Mouse (Mus musculus) heart, postnatal 0 days (tissue): ENCODE measurements around the gene Zfp30. TPM values are rescaled to one million over a fixed set of nuclear protein-coding genes. Genes with fewer than 3 reads are reported as not detected.

Source experiments
- ATAC-seq: fragments of 200-750 bp; cut with Nextera tagmentation; 2 replicates; pipeline ENCODE4 v1.8.0; 2017; ENCODE audit warnings: low read depth, moderate number of reproducible peaks, moderate library complexity; ENCODE audit not compliant: insufficient read depth
- DNase-seq: peaks from one replicate; pipeline ENCODE4 v3.0.0-alpha.2; 2016; ENCODE audit warnings: low spot score
- H3K27ac ChIP-seq: fragments of 300-500 bp; sonication (generic); 2 replicates; pipeline ENCODE4 v1.5.1; 2014; ENCODE audit warnings: low read depth, mild to moderate bottlenecking
- H3K27me3 ChIP-seq: fragments of 300-500 bp; sonication (generic); 2 replicates; pipeline ENCODE4 v1.6.1; 2014; ENCODE audit warnings: low read length, mixed read lengths; ENCODE audit not compliant: control insufficient read depth, insufficient read depth
- H3K36me3 ChIP-seq: fragments of 300-500 bp; sonication (generic); replicated peaks from 2 replicates; pipeline ENCODE4 v1.6.1; 2014; ENCODE audit warnings: low read length, mixed read lengths; ENCODE audit not compliant: control insufficient read depth, insufficient read depth
- H3K4me1 ChIP-seq: fragments of 300-500 bp; sonication (generic); 2 replicates; pipeline ENCODE4 v1.6.1; 2014; ENCODE audit warnings: antibody characterized with exemption; ENCODE audit not compliant: control insufficient read depth, insufficient read depth
- H3K4me2 ChIP-seq: fragments of 300-500 bp; sonication (generic); 2 replicates; pipeline ENCODE4 v1.6.1; 2014; ENCODE audit warnings: low read depth, mild to moderate bottlenecking, low read length, moderate library complexity
- H3K4me3 ChIP-seq: fragments of 300-500 bp; sonication (generic); 2 replicates; pipeline ENCODE4 v1.5.1; 2014; ENCODE audit warnings: low read depth, low read length
- H3K9ac ChIP-seq: fragments of 300-500 bp; sonication (generic); replicated peaks from 2 replicates; pipeline ENCODE4 v1.6.1; 2014; ENCODE audit warnings: low read depth, low read length, mixed read lengths
- H3K9me3 ChIP-seq: fragments of 300-500 bp; sonication (generic); replicated peaks from 2 replicates; pipeline ENCODE4 v1.6.1; 2016; ENCODE audit warnings: low read length; ENCODE audit not compliant: control insufficient read depth
- CTCF ChIP-seq: IDR thresholded peaks from 2 replicates; pipeline ENCODE4 v1.5.1; 2016; ENCODE audit warnings: antibody characterized with exemption, control low read depth, low read depth
- EP300 ChIP-seq: IDR thresholded peaks from 2 replicates; pipeline ENCODE4 v1.6.1; 2016; ENCODE audit warnings: antibody characterized with exemption, low read depth
- WGBS: fragments of 180-500 bp; shearing (Covaris S2); extraction: QIAGEN DNeasy Blood & Tissue Kit; methylation state at CpG from one replicate; pipeline ENCODE4 v1.1.7; 2014; 5-methylcytosine and 5-hydroxymethylcytosine counted together
- polyA plus RNA-seq: library from polyadenylated mRNA; unstranded; fragments of >200 nt; fragmentation: Nextera tagmentation; extraction: Ambion mirVana; gene quantifications from 2 replicates; pipeline ENCODE4 v1.2.1, GENCODE M21; 2015
- total RNA-seq: library from RNA; depleted of rRNA; stranded (reverse); fragments of >200 nt; gene quantifications from 2 replicates; pipeline ENCODE4 v1.2.3, GENCODE M21; 2014; ENCODE audit warnings: low replicate concordance

Gene Zfp30
- total and polyA plus RNA-seq, 2 experiments from 2014 or later: 5.6 to 8.4 TPM

GRCm38 (mm10) chr7:29777372-29777771, 6.4 kb upstream of the Zfp30 start:
- WGBS: 92% methylated on average over 10 of the region's 10 CpGs
- Histone ChIP-seq H3K4me3 (no peak overlapping the region), H3K36me3 (peaks cover 65% of the 10 kb centered on the region), H3K27ac (no peak overlapping the region), H3K9me3 (no peaks in the 10 kb centered on the region), H3K4me1 (peaks cover 7% of the 10 kb centered on the region; the same call in 1 of the 2 replicates), H3K9ac (no peak overlapping the region), H3K4me2 (no peak overlapping the region), H3K27me3 (no peaks in the 10 kb centered on the region)
- no peak for DNase-seq
- no peak for ATAC-seq
- no peak for TF ChIP-seq CTCF
- TF ChIP-seq EP300: no peak

GRCm38 (mm10) chr7:29785023-29785422, 1.2 kb downstream of the Zfp30 start:
- peak overlapping the region; percentile 90 for H3K4me2 ChIP-seq
- DNase-seq: no peak
- peak overlapping the region; percentile 90 for H3K9ac ChIP-seq

GRCm38 (mm10) chr7:29785888-29786287, 2.1 kb downstream of the Zfp30 start:
- peak overlapping the region; percentile 90; the same call in 1 of the 2 replicates for H3K9ac ChIP-seq
- H3K27me3 ChIP-seq: no peaks in the 10 kb centered on the region
- H3K4me1 ChIP-seq: peaks cover 15% of the 10 kb centered on the region; the same call in 1 of the 2 replicates
- no peak for ATAC-seq
- peak overlapping the region; percentile 87 for H3K4me3 ChIP-seq
- WGBS: 66% methylated on average over 5 of the region's 5 CpGs
- H3K36me3 ChIP-seq: peaks cover 36% of the 10 kb centered on the region
- TF ChIP-seq CTCF (no peak), EP300 (no peak)
- DNase-seq: no peak
- no peak overlapping the region for H3K27ac ChIP-seq
- no peaks in the 10 kb centered on the region for H3K9me3 ChIP-seq
- H3K4me2 ChIP-seq: peak overlapping the region; percentile 90

More at GRCm38 (mm10) chr7:29785023-29785422, 1.2 kb downstream of the Zfp30 start:
- Histone ChIP-seq H3K4me3 (peak overlapping the region; percentile 87), H3K36me3 (peaks cover 27% of the 10 kb centered on the region), H3K27ac (peak overlapping the region; percentile 83; the same call in 1 of the 2 replicates), H3K9me3 (no peaks in the 10 kb centered on the region), H3K4me1 (peaks cover 15% of the 10 kb centered on the region; the same call in 1 of the 2 replicates), H3K27me3 (no peaks in the 10 kb centered on the region)
- no peak for TF ChIP-seq CTCF
- TF ChIP-seq EP300: no peak
- no peak for ATAC-seq
- WGBS: 45% methylated on average over 8 of the region's 8 CpGs

- TF ChIP-seq CTCF (no peak), EP300 (no peak)
- no peak for ATAC-seq
- Histone ChIP-seq H3K4me2 (no peak overlapping the region), H3K27ac (no peak overlapping the region), H3K4me1 (no peaks in the 10 kb centered on the region), H3K9me3 (peaks cover 10% of the 10 kb centered on the region), H3K27me3 (no peaks in the 10 kb centered on the region), H3K36me3 (peaks cover 57% of the 10 kb centered on the region), H3K9ac (no peak overlapping the region), H3K4me3 (no peak overlapping the region)
- no peak for DNase-seq
- WGBS: 39% methylated on average over 27 of the region's 27 CpGs
These were observed 9.1 kb downstream of the Zfp30 start for GRCm38 (mm10) chr7:29792906-29793305.

GRCm38 (mm10) chr7:29807046-29807445, 23.2 kb downstream of the Zfp30 start:
- H3K36me3 ChIP-seq: no peaks in the 10 kb centered on the region
- no peak for TF ChIP-seq EP300
- TF ChIP-seq CTCF: no peak
- no peak for DNase-seq
- peak overlapping the region; percentile 50; the same call in 1 of the 2 replicates for H3K27ac ChIP-seq
- no peak overlapping the region for H3K4me2 ChIP-seq
- no peak overlapping the region for H3K4me3 ChIP-seq
- no peak overlapping the region for H3K9ac ChIP-seq
- ATAC-seq: no peak
- H3K9me3 ChIP-seq: no peaks in the 10 kb centered on the region
- H3K4me1 ChIP-seq: no peaks in the 10 kb centered on the region
- no peaks in the 10 kb centered on the region for H3K27me3 ChIP-seq
- 61% methylated on average over 5 of the region's 5 CpGs for WGBS

GRCm38 (mm10) chr7:29812244-29812643, 28.4 kb downstream of the Zfp30 start:
- no peak overlapping the region for H3K4me2 ChIP-seq
- H3K4me1 ChIP-seq: peaks cover 11% of the 10 kb centered on the region; the same call in 1 of the 2 replicates
- whole genome bisulfite sequencing: 94% methylated on average over 1 of the region's 1 CpGs
- DNase-seq: no peak
- H3K9me3 ChIP-seq: no peaks in the 10 kb centered on the region
- no peak for ATAC-seq
- no peak overlapping the region for H3K4me3 ChIP-seq
- TF ChIP-seq CTCF (no peak), EP300 (no peak)
- H3K27ac ChIP-seq: no peak overlapping the region
- no peaks in the 10 kb centered on the region for H3K27me3 ChIP-seq
- H3K36me3 ChIP-seq: no peaks in the 10 kb centered on the region
- H3K9ac ChIP-seq: no peak overlapping the region
